Mouse (Mus musculus) hindbrain, embryonic 14.5 days (tissue): ENCODE data around the gene Gm6034. TPM values are rescaled to one million over a fixed set of nuclear protein-coding genes. Genes with fewer than 3 reads are reported as not detected.
"Not testable (repeated sequence)": the region's sequence is repeated elsewhere in the genome, so short reads cannot be mapped to it uniquely, and the experiment has no call there.

Source experiments
- ATAC-seq: fragments of 200-750 bp; cut with Nextera tagmentation; 2 replicates; pipeline ENCODE4 v1.8.0; 2017; ENCODE audit warnings: moderate number of reproducible peaks, mild to moderate bottlenecking, moderate TSS enrichment, moderate library complexity; ENCODE audit not compliant: low FRiP score
- DNase-seq: peaks from one replicate; pipeline ENCODE4 v3.0.0-alpha.2; 2015; ENCODE audit warnings: low spot score
- H3K27ac ChIP-seq: fragments of 300-500 bp; sonication (generic); 2 replicates; pipeline ENCODE4 v1.5.1; 2014; ENCODE audit warnings: mild to moderate bottlenecking, moderate library complexity
- H3K27me3 ChIP-seq: fragments of 300-500 bp; sonication (generic); 2 replicates; pipeline ENCODE4 v1.6.1; 2014; ENCODE audit warnings: mild to moderate bottlenecking, low read length, mixed read lengths; ENCODE audit not compliant: control insufficient read depth, insufficient read depth
- H3K36me3 ChIP-seq: fragments of 300-500 bp; sonication (generic); replicated peaks from 2 replicates; pipeline ENCODE4 v1.6.1; 2014; ENCODE audit not compliant: control insufficient read depth, insufficient read depth
- H3K4me1 ChIP-seq: fragments of 300-500 bp; sonication (generic); replicated peaks from 2 replicates; pipeline ENCODE4 v1.6.1; 2014; ENCODE audit warnings: antibody characterized with exemption, low read length, mixed read lengths; ENCODE audit not compliant: control insufficient read depth, insufficient read depth
- H3K4me2 ChIP-seq: fragments of 300-500 bp; sonication (generic); replicated peaks from 2 replicates; pipeline ENCODE4 v1.6.1; 2014; ENCODE audit warnings: mild to moderate bottlenecking, moderate library complexity
- H3K4me3 ChIP-seq: fragments of 300-500 bp; sonication (generic); replicated peaks from 2 replicates; pipeline ENCODE4 v1.5.1; 2014; ENCODE audit warnings: mild to moderate bottlenecking, low read length
- H3K9ac ChIP-seq: fragments of 300-500 bp; sonication (generic); 2 replicates; pipeline ENCODE4 v1.6.1; 2014
- H3K9me3 ChIP-seq: fragments of 300-500 bp; sonication (generic); 2 replicates; pipeline ENCODE4 v1.6.1; 2016; ENCODE audit warnings: low read length; ENCODE audit not compliant: control insufficient read depth
- WGBS: fragments of 180-500 bp; shearing (Covaris S2); extraction: QIAGEN DNeasy Blood & Tissue Kit; methylation state at CpG from one replicate; pipeline ENCODE4 v1.1.7; 2014; 5-methylcytosine and 5-hydroxymethylcytosine counted together
- polyA plus RNA-seq: library from polyadenylated mRNA; unstranded; fragments of >200 nt; fragmentation: Nextera tagmentation; extraction: Ambion mirVana; gene quantifications from 2 replicates; pipeline ENCODE4 v1.2.1, GENCODE M21; 2014

Gene Gm6034
- polyA plus RNA-seq, 1 experiment from 2014 or later, result not detected

GRCm38 (mm10) chr17:36030703-36031582 lies 11.8 kb upstream of the Gm6034 start:
- Histone ChIP-seq H3K4me2 (peak overlapping the region; percentile 83), H3K4me3 (peak overlapping the region; percentile 37)
- H3K4me1 ChIP-seq, H3K36me3 ChIP-seq, H3K27me3 ChIP-seq, DNase-seq, H3K9ac ChIP-seq, H3K27ac ChIP-seq, H3K9me3 ChIP-seq: not testable (repeated sequence)
- ATAC-seq, result peak; percentile 15; the same call in 1 of the 2 replicates
- WGBS, result 36% methylated on average over 8 of the region's 8 CpGs

- peak overlapping the region; percentile 37 for H3K4me3 ChIP-seq
- H3K36me3 ChIP-seq, H3K27ac ChIP-seq, H3K4me1 ChIP-seq, H3K27me3 ChIP-seq, H3K9me3 ChIP-seq, DNase-seq: not testable (repeated sequence)
- H3K4me2 ChIP-seq, result peak overlapping the region; percentile 83
- H3K9ac ChIP-seq, result peak overlapping the region; percentile 56
- peak; percentile 75 for ATAC-seq
- WGBS, result 1% methylated on average over 40 of the region's 40 CpGs
These were observed 11.0 kb upstream of the Gm6034 start for GRCm38 (mm10) chr17:36031583-36032331.

DNA sequence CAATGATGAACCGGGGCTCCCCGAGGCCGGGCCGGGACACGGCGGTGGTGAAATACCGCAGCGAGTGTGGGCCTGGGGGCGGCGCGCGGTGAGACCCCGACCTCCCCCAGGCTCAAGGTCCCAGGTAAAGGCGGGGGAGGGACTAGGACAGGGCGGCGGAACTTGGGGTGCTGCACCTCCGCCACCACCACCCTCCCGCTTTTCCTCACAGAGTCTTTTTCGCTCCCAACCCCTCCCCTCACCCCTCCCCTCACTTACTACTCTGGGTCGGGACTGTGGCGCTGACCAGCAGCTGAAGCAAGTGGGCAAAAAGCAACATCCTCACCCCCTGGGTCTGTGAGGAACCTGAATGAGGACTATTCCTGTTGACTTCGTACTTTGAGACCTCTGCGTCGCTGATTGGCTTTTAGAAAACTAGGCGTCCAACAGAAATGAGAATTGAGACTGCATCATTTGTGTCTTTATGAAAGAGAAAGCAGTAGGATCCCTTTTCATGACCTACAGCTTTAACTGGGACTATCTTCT lies 10.3 kb upstream of the Gm6034 start, which contains the start of gene H2-T23:
H2-T23 (minus strand) TSS at position 505 of the 525 bp plus-strand sequence.
- DNase-seq, result peak; percentile 25
- H3K27me3 ChIP-seq, H3K36me3 ChIP-seq, H3K4me1 ChIP-seq, H3K9me3 ChIP-seq, H3K27ac ChIP-seq: not testable (repeated sequence)
- Histone ChIP-seq H3K9ac (peak within 1 kb of the TSS; percentile 56), H3K4me3 (peak within 1 kb of the TSS; percentile 37), H3K4me2 (peak within 1 kb of the TSS; percentile 83)
- 0 out of 2 replicates have a peak, but pooled peaks have one; percentile 14 for ATAC-seq
- WGBS, result under 1% methylated on average over 25 of the region's 25 CpGs

DNA sequence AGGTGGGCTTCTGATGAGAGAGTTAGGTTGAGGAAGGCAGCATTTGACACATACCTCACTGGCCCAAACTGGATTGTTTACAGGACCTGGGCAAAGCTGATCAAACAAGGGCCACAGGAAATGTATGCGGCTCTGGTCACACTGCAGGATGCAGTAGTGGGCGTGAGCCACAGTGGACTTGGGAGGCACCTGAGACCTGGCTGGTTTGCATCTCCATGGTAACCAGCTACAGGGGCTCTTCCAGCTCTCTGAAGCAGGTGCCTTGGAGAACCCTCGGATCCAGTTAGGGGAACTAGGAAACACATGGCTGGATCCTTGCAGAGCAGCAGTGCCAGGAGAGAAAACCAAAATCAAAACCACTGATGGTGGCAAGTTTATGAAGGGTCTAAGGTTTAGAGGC lies 8.2 kb upstream of the Gm6034 start:
- not testable (repeated sequence) for H3K9ac ChIP-seq, H3K4me2 ChIP-seq, H3K36me3 ChIP-seq, H3K9me3 ChIP-seq, H3K4me3 ChIP-seq, H3K27me3 ChIP-seq, DNase-seq, ATAC-seq, H3K4me1 ChIP-seq, H3K27ac ChIP-seq
- 59% methylated on average over 3 of the region's 3 CpGs for WGBS

GRCm38 (mm10) chr17:36035010-36035638 lies 7.6 kb upstream of the Gm6034 start:
- not testable (repeated sequence) for H3K4me1 ChIP-seq, H3K9ac ChIP-seq, H3K9me3 ChIP-seq, H3K4me3 ChIP-seq, H3K4me2 ChIP-seq, H3K27ac ChIP-seq, H3K27me3 ChIP-seq, H3K36me3 ChIP-seq
- ATAC-seq (0 out of 2 replicates have a peak, but pooled peaks have one; percentile 44), DNase-seq (peak; percentile 51)
- 46% methylated on average over 3 of the region's 3 CpGs for WGBS

- not testable (repeated sequence) for H3K36me3 ChIP-seq, H3K9me3 ChIP-seq, H3K27ac ChIP-seq, H3K4me3 ChIP-seq, H3K4me1 ChIP-seq, H3K9ac ChIP-seq, DNase-seq, H3K4me2 ChIP-seq, ATAC-seq, H3K27me3 ChIP-seq
- WGBS, result 89% methylated on average over 13 of the region's 13 CpGs
These were observed 6.6 kb upstream of the Gm6034 start for GRCm38 (mm10) chr17:36036126-36036525.

GRCm38 (mm10) chr17:36040604-36041003 lies 2.2 kb upstream of the Gm6034 start:
- ATAC-seq, H3K36me3 ChIP-seq, H3K4me2 ChIP-seq, H3K4me1 ChIP-seq, H3K27ac ChIP-seq, DNase-seq, H3K4me3 ChIP-seq, H3K27me3 ChIP-seq, H3K9ac ChIP-seq, H3K9me3 ChIP-seq: not testable (repeated sequence)
- 83% methylated on average over 2 of the region's 2 CpGs for WGBS

- not testable (repeated sequence) for DNase-seq, H3K4me1 ChIP-seq, H3K27me3 ChIP-seq, H3K36me3 ChIP-seq, H3K27ac ChIP-seq, H3K9me3 ChIP-seq
- Histone ChIP-seq H3K9ac (peak overlapping the region; percentile 54), H3K4me2 (peak overlapping the region; percentile 67), H3K4me3 (peak overlapping the region; percentile 32)
- ATAC-seq, result peak; percentile 64; the same call in 1 of the 2 replicates
- 0% methylated on average over 19 of the region's 19 CpGs for WGBS
These were observed 706 bp upstream of the Gm6034 start for GRCm38 (mm10) chr17:36042055-36042454.

DNA sequence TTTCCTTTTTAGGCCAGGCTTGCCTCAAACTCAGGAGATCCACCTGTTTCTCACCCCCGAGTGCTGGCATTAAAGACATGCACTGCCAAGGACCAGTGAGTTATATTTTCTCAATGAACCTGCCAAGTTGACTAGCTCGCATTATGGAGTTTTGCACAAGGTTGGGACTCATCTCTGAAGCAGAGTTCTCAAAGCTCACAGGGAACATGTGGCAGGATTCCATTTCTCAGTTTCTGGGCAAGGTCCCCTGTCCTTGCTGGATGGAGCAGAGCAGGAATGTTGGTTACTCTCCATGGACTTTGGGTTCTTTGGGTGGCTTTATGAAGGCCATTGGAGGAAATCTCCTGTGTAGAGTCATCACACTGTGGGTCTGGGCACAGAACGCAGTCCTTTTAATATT lies 525 bp downstream of the Gm6034 start:
- peak overlapping the region; percentile 32; the same call in 1 of the 2 replicates for H3K4me3 ChIP-seq
- DNase-seq, result no peak
- no peaks in the 10 kb centered on the region for H3K9me3 ChIP-seq
- 0 out of 2 replicates have a peak overlapping the region, but pooled peaks have one; percentile 54 for H3K9ac ChIP-seq
- 87% methylated on average over 3 of the region's 3 CpGs for WGBS
- ATAC-seq, result no peak
- no peaks in the 10 kb centered on the region for H3K27me3 ChIP-seq
- no peaks in the 10 kb centered on the region for H3K4me1 ChIP-seq
- no peaks in the 10 kb centered on the region for H3K36me3 ChIP-seq
- peak overlapping the region; percentile 67 for H3K4me2 ChIP-seq
- H3K27ac ChIP-seq, result no peak overlapping the region
